Mouse (Mus musculus) neutrophil, adult 59 days (primary cell): Measurements from ENCODE around the gene Frmd5. TPM values are rescaled to one million over a fixed set of nuclear protein-coding genes. Genes with fewer than 3 reads are reported as not detected.

Experiments
- total RNA-seq, 2 experiments: library from RNA; stranded (reverse); gene quantifications; 1 replicate in 1 of 2; 2 replicates in 1 of 2; pipeline ENCODE4 v1.2.4; 2023

Frmd5 gene
- total RNA-seq: not detected

DNA sequence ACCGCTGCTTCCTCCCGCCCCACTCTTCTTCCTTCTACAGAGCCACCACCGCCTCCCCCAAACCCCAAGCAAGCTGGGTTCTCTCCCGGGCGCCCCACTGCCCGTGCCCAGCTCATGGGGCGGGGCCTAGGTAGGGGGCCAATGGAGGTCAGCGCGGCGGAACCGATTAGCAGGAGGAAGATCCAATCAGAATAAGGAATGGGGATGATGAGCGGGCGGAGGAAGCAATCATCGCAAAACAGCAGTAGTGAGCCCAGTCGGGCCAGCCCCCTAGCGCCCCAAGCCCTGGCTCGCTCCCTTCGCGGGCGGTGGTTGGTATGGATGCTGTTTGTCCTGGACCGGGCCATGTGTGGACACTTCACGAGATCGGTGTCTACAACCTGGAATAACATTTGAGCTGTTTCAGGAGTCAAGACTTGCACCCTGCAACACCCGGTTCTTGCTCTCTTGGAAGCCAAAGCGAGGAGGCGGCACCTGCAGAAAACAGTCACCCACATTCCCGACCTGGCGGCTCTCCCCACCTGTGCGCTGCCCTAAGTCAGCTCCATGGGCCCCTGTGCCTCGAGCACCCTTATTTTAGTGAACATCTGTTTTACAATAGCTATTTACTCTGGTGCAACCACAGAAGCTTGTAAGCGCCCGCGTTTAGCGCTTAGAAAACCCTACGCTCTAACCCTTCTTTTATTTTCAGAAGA is at the start of gene Frmd5:
TSS of gene Frmd5 (minus strand) at position 129 of the 695 bp plus-strand sequence.

DNA sequence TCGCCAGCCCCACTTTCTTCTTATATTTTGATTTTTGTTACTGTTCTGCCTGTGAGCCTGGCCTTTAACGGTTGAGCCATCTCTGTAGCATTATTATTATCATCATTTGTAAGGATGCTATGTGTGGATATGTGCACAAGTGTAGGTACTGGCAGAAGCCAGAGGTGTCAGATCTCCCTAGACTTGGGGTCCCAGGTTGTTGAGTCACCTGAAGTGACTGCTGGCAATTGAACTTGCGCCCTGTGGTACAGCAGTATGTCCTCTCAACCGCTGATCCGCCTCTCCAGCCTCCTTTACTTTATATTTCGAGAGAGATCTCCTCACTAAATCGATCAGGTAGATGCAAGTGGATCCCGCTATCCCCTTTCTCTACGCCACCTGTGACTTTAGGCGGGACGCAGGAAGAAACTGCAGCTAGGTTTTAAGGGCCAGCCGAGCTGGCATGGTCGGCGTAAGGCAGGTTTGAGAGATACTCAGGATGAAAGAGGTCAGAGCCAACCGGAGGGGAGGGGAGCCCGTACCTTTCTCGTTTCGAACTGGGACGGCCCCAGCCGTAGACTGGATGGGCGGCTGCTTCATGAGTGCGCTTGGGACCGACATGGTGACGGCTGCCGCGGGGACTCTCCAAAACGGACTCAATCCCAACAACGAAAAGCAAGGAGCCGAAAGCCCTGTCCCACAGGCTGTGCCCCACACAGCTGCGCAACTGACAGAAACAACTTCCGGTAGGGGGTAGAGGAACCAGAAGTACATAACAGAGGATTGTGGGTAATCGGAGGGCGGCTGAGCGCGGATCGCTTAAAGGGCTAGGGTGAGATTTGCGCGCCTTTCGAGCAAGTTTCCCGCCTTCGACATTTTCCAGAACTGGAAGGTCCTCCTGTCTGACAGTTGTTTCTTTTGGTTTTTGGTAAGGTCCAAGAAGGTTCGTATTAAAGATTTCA is 300.7 kb downstream of the Frmd5 start, which contains the start of the genes Mfap1a and Wdr76:
TSS of gene Mfap1a (minus strand) at position 724 of the 941 bp plus-strand sequence.
TSS of gene Wdr76 (plus strand) at position 782 of the 941 bp plus-strand sequence.

Other genes starting within 250 kb of the Frmd5 start
- under 1 TPM; 0.58 to 0.77 TPM for gene Casc4, start 59.9 kb upstream of the Frmd5 start, total RNA-seq
- 10 to 100 TPM; 24.0 to 26.0 TPM for gene Ctdspl2, start 148.9 kb upstream of the Frmd5 start, total RNA-seq
- gene Mageb3, start 149.0 kb upstream of the Frmd5 start, total RNA-seq: not detected
- gene Eif3j1, start 221.5 kb upstream of the Frmd5 start, total RNA-seq: 10 to 100 TPM; 19.5 to 20.9 TPM